ENCODE assay signal across 17 mouse cellular contexts in genomic region chr16:40739771-40740170, GRCm38 (mm10).
DNase-seq lines count a peak whose midpoint lies in the region; ATAC-seq lines count a peak whose summit lies in the region.
"Had no signal": no experiment of that assay in that cellular context is flagged by ENCODE, and none has a peak within 500 bp of the region (broad histone marks: within the 10 kb centered on the region; RNA-seq: fewer than 3 reads in every experiment).

No protein-coding gene starts in this region.

- H3K4me3 ChIP-seq in hindbrain, embryonic 14.5 days (replicated peaks; ENCODE audit: low read length): no peak overlapping the region
- H3K4me3 ChIP-seq in hindbrain, embryonic 10.5 days: no peak overlapping the region
- no peak overlapping the region for H3K4me3 ChIP-seq in midbrain, embryonic 16.5 days (ENCODE audit: low read depth, low read length)
- H3K4me3 ChIP-seq: midbrain, embryonic 12.5 days; stomach, embryonic 15.5 days had no signal

- peak; percentile 42 to 46 for DNase-seq in cerebellum, postnatal 10 days
- DNase-seq in cerebellum, adult 11-12 months: no peak
- no peak for DNase-seq in hindbrain, embryonic 14.5 days (ENCODE audit: low spot score)
- no peak for DNase-seq in hindbrain, embryonic 10.5 days (ENCODE audit: low spot score)
- peak; percentile 38 for DNase-seq in layer of hippocampus, adult 9-11 months
- no peak for DNase-seq in layer of hippocampus, postnatal 10 days (ENCODE audit: low spot score in 2 of 2)
- no peak for DNase-seq in kidney, postnatal 36 days
- DNase-seq: thymus, postnatal 25 days had no signal

- no peaks in the 10 kb centered on the region for H3K4me1 ChIP-seq in hindbrain, embryonic 14.5 days (replicated peaks; ENCODE audit: control insufficient read depth, insufficient read depth, low read length)
- no peaks in the 10 kb centered on the region for H3K4me1 ChIP-seq in hindbrain, embryonic 10.5 days (replicated peaks)
- H3K4me1 ChIP-seq in midbrain, embryonic 16.5 days (ENCODE audit: control insufficient read depth, insufficient read depth, low read length): 0 out of 2 replicates have a peak, but pooled peaks cover 2% of the 10 kb centered on the region
- H3K4me1 ChIP-seq: midbrain, embryonic 12.5 days; stomach, embryonic 15.5 days had no signal

- H3K9me3 ChIP-seq in hindbrain, embryonic 14.5 days (ENCODE audit: control insufficient read depth, low read length): no peaks in the 10 kb centered on the region
- no peaks in the 10 kb centered on the region for H3K9me3 ChIP-seq in hindbrain, embryonic 10.5 days
- H3K9me3 ChIP-seq in midbrain, embryonic 16.5 days (replicated peaks; ENCODE audit: control insufficient read depth, low read length, poor library complexity, severe bottlenecking): no peaks in the 10 kb centered on the region
- H3K9me3 ChIP-seq: midbrain, embryonic 12.5 days; stomach, embryonic 15.5 days had no signal

- H3K4me2 ChIP-seq in hindbrain, embryonic 14.5 days (replicated peaks): no peak overlapping the region
- no peak overlapping the region for H3K4me2 ChIP-seq in midbrain, embryonic 16.5 days (ENCODE audit: low read length)
- H3K4me2 ChIP-seq: liver, embryonic 11.5 days; midbrain, embryonic 12.5 days; stomach, embryonic 15.5 days had no signal

- no peak overlapping the region for H3K9ac ChIP-seq in hindbrain, embryonic 14.5 days
- no peak overlapping the region for H3K9ac ChIP-seq in midbrain, embryonic 16.5 days (ENCODE audit: low read depth, low read length)
- H3K9ac ChIP-seq: liver, postnatal 0 days; midbrain, embryonic 12.5 days; stomach, embryonic 15.5 days had no signal

- peak overlapping the region; percentile 16; the same call in 1 of the 2 replicates for H3K27ac ChIP-seq in hindbrain, embryonic 14.5 days
- no peak overlapping the region for H3K27ac ChIP-seq in hindbrain, embryonic 10.5 days
- H3K27ac ChIP-seq in midbrain, embryonic 16.5 days (ENCODE audit: low read length): peak overlapping the region; percentile 23; the same call in 1 of the 2 replicates
- H3K27ac ChIP-seq: kidney, postnatal 0 days; midbrain, embryonic 12.5 days; stomach, embryonic 15.5 days had no signal

- no peaks in the 10 kb centered on the region for H3K27me3 ChIP-seq in hindbrain, embryonic 14.5 days (ENCODE audit: control insufficient read depth, insufficient read depth, low read length)
- H3K27me3 ChIP-seq in hindbrain, embryonic 10.5 days (ENCODE audit: insufficient read depth, poor library complexity, severe bottlenecking): no peaks in the 10 kb centered on the region
- H3K27me3 ChIP-seq in midbrain, embryonic 16.5 days (ENCODE audit: control insufficient read depth, insufficient read depth, low read depth, low read length): no peaks in the 10 kb centered on the region
- H3K27me3 ChIP-seq: midbrain, embryonic 12.5 days; stomach, embryonic 15.5 days had no signal

- WGBS in hindbrain, embryonic 14.5 days: 58% methylated on average over 6 of the region's 6 CpGs
- WGBS in hindbrain, embryonic 10.5 days: 88% methylated on average over 6 of the region's 6 CpGs
- WGBS in midbrain, embryonic 16.5 days: 56% methylated on average over 6 of the region's 6 CpGs

- ATAC-seq in hindbrain, embryonic 14.5 days (ENCODE audit: low FRiP score): no peak
- no peak for ATAC-seq in midbrain, embryonic 16.5 days
- ATAC-seq: activated CD4-positive, CD25-positive, alpha-beta regulatory T cell, adult 4 months; inflammation-experienced regulatory T-cells, adult 6 months; liver, postnatal 0 days; lung, postnatal 0 days had no signal

- H3K36me3 ChIP-seq in hindbrain, embryonic 14.5 days (replicated peaks; ENCODE audit: control insufficient read depth, insufficient read depth): no peaks in the 10 kb centered on the region
- H3K36me3 ChIP-seq in hindbrain, embryonic 10.5 days: no peaks in the 10 kb centered on the region
- H3K36me3 ChIP-seq in midbrain, embryonic 16.5 days (ENCODE audit: control insufficient read depth, insufficient read depth, low read length): no peaks in the 10 kb centered on the region
- H3K36me3 ChIP-seq: midbrain, embryonic 12.5 days; stomach, embryonic 15.5 days had no signal

Comparison
In these comparisons a context has a peak if more than half of its experiments do, and no peak if none do; other contexts are left out.
1. DNase-seq: peak in cerebellum, postnatal 10 days (2 of 2) and layer of hippocampus, adult 9-11 months (single experiment); none in cerebellum, adult 11-12 months (single experiment), hindbrain, embryonic 14.5 days (single experiment), hindbrain, embryonic 10.5 days (single experiment), layer of hippocampus, postnatal 10 days (0 of 2) and kidney, postnatal 36 days (0 of 2).